Mouse (Mus musculus): ENCODE measurements at regions not wholly inside any gene's neighbourhood (a gene's known extent, or its start where the extent isn't known, plus 50 kb on each side); places are given as distances from the start of the nearest gene placed in this dataset.

- peaks cover 47 to 98% of the 10 kb centered on the region in 2 experiments for H3K36me3 ChIP-seq (replicated peaks in 1 of 2; ENCODE audit: control insufficient read depth in 1 of 2, insufficient read depth in 1 of 2, low read length in 1 of 2)
- dilution Hi-C loops (cut with MboI; ENCODE audit: extremely low pct_ligation_motif_present, extremely low pct_unique_long_range_greater_than_20kb, low sequenced_read_pairs) (no loop called here), in situ Hi-C loops (cut with MboI; ENCODE audit: low pct_ligation_motif_present, low pct_unique_long_range_greater_than_20kb, low sequenced_read_pairs) (no loop called here)
- DNase-seq (ENCODE audit: extremely low read depth) = no peak
- peaks cover 19 to 97% of the 10 kb centered on the region in 2 experiments for H3K4me1 ChIP-seq (ENCODE audit: control insufficient read depth in 1 of 2, insufficient read depth in 2 of 2)
- no peak overlapping the region for H3K9ac ChIP-seq (ENCODE audit: insufficient read depth, low read depth)
- no peak overlapping the region for H3K4me2 ChIP-seq (ENCODE audit: insufficient read depth, low read depth, poor library complexity, severe bottlenecking)
- no peak overlapping the region for H3K4me3 ChIP-seq (replicated peaks in 1 of 3; ENCODE audit: low read depth in 2 of 3, low read length in 2 of 3, poor library complexity in 1 of 3)
- H3K79me2 ChIP-seq (replicated peaks; ENCODE audit: control insufficient read depth, extremely low read depth, insufficient read depth, poor library complexity, severe bottlenecking) = peaks cover 98% of the 10 kb centered on the region
- TF ChIP-seq JUN (IDR thresholded peaks at IDR 0.05; ENCODE audit: insufficient read depth, low read depth, low read length) = no peak
- no peak for TF ChIP-seq ZMIZ1 (IDR thresholded peaks at IDR 0.05; ENCODE audit: low read depth, low read length)
- TF ChIP-seq CTCF (conservative IDR thresholded peaks at IDR 0.05 in 1 of 2, IDR thresholded peaks at IDR 0.05 in 1 of 2; ENCODE audit: low read depth in 2 of 2, low read length in 2 of 2) = no peak
- no peak for TF ChIP-seq RAD21 (IDR thresholded peaks at IDR 0.05; ENCODE audit: low read depth, low read length)
- no peak for TF ChIP-seq SMC3 (IDR thresholded peaks at IDR 0.05; ENCODE audit: low read depth, low read length)
- no peak for TF ChIP-seq NRF1 (IDR thresholded peaks at IDR 0.05; ENCODE audit: low read depth, low read length)
- TF ChIP-seq HCFC1 (IDR thresholded peaks at IDR 0.05; ENCODE audit: low read depth, low read length) = no peak
- no peak for TF ChIP-seq RCOR1 (conservative IDR thresholded peaks at IDR 0.05; ENCODE audit: low read depth, low read length)
- no peak for TF ChIP-seq CHD1 (IDR thresholded peaks at IDR 0.05; ENCODE audit: low read depth, low read length)
- TF ChIP-seq POLR2AphosphoS2 (IDR thresholded peaks at IDR 0.05; ENCODE audit: low read depth, low read length) = no peak
- TF ChIP-seq USF1 (IDR thresholded peaks at IDR 0.05; ENCODE audit: low read depth, low read length) = no peak
- TF ChIP-seq KAT2A (IDR thresholded peaks at IDR 0.05; ENCODE audit: insufficient replicate concordance, low read length) = no peak
- no peak for TF ChIP-seq NELFE (IDR thresholded peaks at IDR 0.05; ENCODE audit: low read depth, low read length)
- TF ChIP-seq MXI1 (IDR thresholded peaks at IDR 0.05; ENCODE audit: low read depth, low read length) = no peak
- no peak for TF ChIP-seq USF2 (conservative IDR thresholded peaks at IDR 0.05; ENCODE audit: low read depth, low read length)
- no peaks in the 10 kb centered on the region for H3K27me3 ChIP-seq (replicated peaks)
- H3K9me3 ChIP-seq (replicated peaks; ENCODE audit: low read length) = no peaks in the 10 kb centered on the region
- no peak overlapping the region for H3K27ac ChIP-seq (ENCODE audit: insufficient read depth, low read depth)
Observed at GRCm38 (mm10) chr15:62116184-62116583, 1193.4 kb upstream of the A1bg start.

GRCm38 (mm10) chr15:62114815-62115214 lies 1192.0 kb upstream of the A1bg start:
- TF ChIP-seq CHD2 (IDR thresholded peaks at IDR 0.05; ENCODE audit: low read length) = no peak
- no peak for TF ChIP-seq POLR2A (IDR thresholded peaks at IDR 0.05; ENCODE audit: low read depth, low read length)
- no peak for TF ChIP-seq RAD21 (IDR thresholded peaks at IDR 0.05; ENCODE audit: low read depth, low read length)
- no peak for TF ChIP-seq E2F4 (IDR thresholded peaks at IDR 0.05; ENCODE audit: insufficient replicate concordance, low read depth, low read length)
- TF ChIP-seq POLR2AphosphoS2 (IDR thresholded peaks at IDR 0.05; ENCODE audit: low read depth, low read length) = no peak
- TF ChIP-seq ETS1 (conservative IDR thresholded peaks at IDR 0.05; ENCODE audit: low read depth, low read length) = no peak
- no peak for TF ChIP-seq JUN (IDR thresholded peaks at IDR 0.05; ENCODE audit: insufficient read depth, low read depth, low read length)
- no peak for TF ChIP-seq BHLHE40 (IDR thresholded peaks at IDR 0.05; ENCODE audit: low read depth, low read length)
- no peak for TF ChIP-seq CHD1 (IDR thresholded peaks at IDR 0.05; ENCODE audit: low read depth, low read length)
- no peak overlapping the region for H3K4me3 ChIP-seq (replicated peaks in 1 of 3; ENCODE audit: low read depth in 2 of 3, low read length in 2 of 3, poor library complexity in 1 of 3)
- no peak for DNase-seq (ENCODE audit: extremely low read depth)
- H3K4me2 ChIP-seq (ENCODE audit: insufficient read depth, low read depth, poor library complexity, severe bottlenecking) = no peak overlapping the region
- H3K36me3 ChIP-seq (replicated peaks in 1 of 2; ENCODE audit: control insufficient read depth in 1 of 2, insufficient read depth in 1 of 2, low read length in 1 of 2) = peaks cover 50 to 100% of the 10 kb centered on the region in 2 experiments
- no peak overlapping the region for H3K9ac ChIP-seq (ENCODE audit: insufficient read depth, low read depth)
- dilution Hi-C loops (cut with MboI; ENCODE audit: extremely low pct_ligation_motif_present, extremely low pct_unique_long_range_greater_than_20kb, low sequenced_read_pairs) (no loop called here), in situ Hi-C loops (cut with MboI; ENCODE audit: low pct_ligation_motif_present, low pct_unique_long_range_greater_than_20kb, low sequenced_read_pairs) (no loop called here)
- H3K79me2 ChIP-seq (replicated peaks; ENCODE audit: control insufficient read depth, extremely low read depth, insufficient read depth, poor library complexity, severe bottlenecking) = peaks cover 100% of the 10 kb centered on the region
- no peaks in the 10 kb centered on the region for H3K9me3 ChIP-seq (replicated peaks; ENCODE audit: low read length)
- peaks cover 16 to 99% of the 10 kb centered on the region in 2 experiments for H3K4me1 ChIP-seq (ENCODE audit: control insufficient read depth in 1 of 2, insufficient read depth in 2 of 2)
- no peak overlapping the region for H3K27ac ChIP-seq (ENCODE audit: insufficient read depth, low read depth)
- H3K27me3 ChIP-seq (replicated peaks) = no peaks in the 10 kb centered on the region
